Mouse (Mus musculus) neural tube, embryonic 12.5 days (tissue): ENCODE results near the gene 1700017B05Rik. TPM values are rescaled to one million over a fixed set of nuclear protein-coding genes. Genes with fewer than 3 reads are reported as not detected.
A peak's percentile ranks its signal among the peaks of the same experiment; 100 is the strongest.

ENCODE experiments used
- ATAC-seq: fragments of 200-750 bp; cut with Nextera tagmentation; 2 replicates; pipeline ENCODE4 v1.8.0; 2017; ENCODE audit warnings: low read depth, mild to moderate bottlenecking, moderate TSS enrichment, moderate library complexity; ENCODE audit not compliant: low FRiP score
- H3K27ac ChIP-seq: fragments of 300-500 bp; sonication (generic); 2 replicates; pipeline ENCODE4 v1.5.1; 2016
- H3K27me3 ChIP-seq: fragments of 300-500 bp; sonication (generic); replicated peaks from 2 replicates; pipeline ENCODE4 v1.6.1; 2016; ENCODE audit warnings: mild to moderate bottlenecking
- H3K36me3 ChIP-seq: fragments of 300-500 bp; sonication (generic); 2 replicates; pipeline ENCODE4 v1.6.1; 2016; ENCODE audit warnings: mild to moderate bottlenecking
- H3K4me1 ChIP-seq: fragments of 300-500 bp; sonication (generic); 2 replicates; pipeline ENCODE4 v1.6.1; 2016
- H3K4me2 ChIP-seq: fragments of 300-500 bp; sonication (generic); replicated peaks from 2 replicates; pipeline ENCODE4 v1.6.1; 2016; ENCODE audit warnings: mild to moderate bottlenecking
- H3K4me3 ChIP-seq: fragments of 300-500 bp; sonication (generic); 2 replicates; pipeline ENCODE4 v1.5.1; 2016
- H3K9ac ChIP-seq: fragments of 300-500 bp; sonication (generic); 2 replicates; pipeline ENCODE4 v1.6.1; 2016; ENCODE audit warnings: mild to moderate bottlenecking
- H3K9me3 ChIP-seq: fragments of 300-500 bp; sonication (generic); 2 replicates; pipeline ENCODE4 v1.6.1; 2016; ENCODE audit warnings: mild to moderate bottlenecking
- WGBS: fragments of 180-500 bp; shearing (Covaris S2); methylation state at CpG from one replicate; pipeline ENCODE4 v1.1.7; 2016; 5-methylcytosine and 5-hydroxymethylcytosine counted together
- polyA plus RNA-seq: library from polyadenylated mRNA; unstranded; fragments of >200 nt; fragmentation: Nextera tagmentation; extraction: Ambion mirVana; gene quantifications from 2 replicates; pipeline ENCODE4 v1.2.1, GENCODE M21; 2016

1700017B05Rik gene
- polyA plus RNA-seq, 1 experiment from 2014 or later = 8.8 TPM

DNA sequence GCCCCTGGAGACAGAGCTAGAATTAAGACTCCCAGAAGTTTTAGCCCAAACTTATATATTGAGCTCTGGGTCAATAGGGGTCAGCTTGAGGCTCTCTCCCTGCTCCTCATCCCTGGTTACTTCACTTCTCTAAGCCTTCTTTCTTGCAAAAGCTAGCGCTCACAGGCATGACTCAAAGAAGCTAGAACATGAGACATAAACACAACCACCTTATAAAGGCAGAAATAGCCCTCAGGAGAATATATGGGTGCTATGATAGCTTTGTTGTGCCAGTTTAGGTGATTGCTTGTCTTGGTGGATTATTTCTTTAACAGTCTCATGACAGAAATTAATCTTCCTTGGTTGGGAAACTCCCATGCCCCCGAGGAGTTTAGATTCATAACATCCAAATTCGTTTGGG is 32.5 kb upstream of the 1700017B05Rik start:
- Histone ChIP-seq H3K4me1 (0 out of 2 replicates have a peak, but pooled peaks cover 4% of the 10 kb centered on the region), H3K9me3 (no peaks in the 10 kb centered on the region), H3K36me3 (no peaks in the 10 kb centered on the region), H3K27ac (no peak overlapping the region), H3K4me3 (no peak overlapping the region), H3K27me3 (no peaks in the 10 kb centered on the region), H3K4me2 (no peak overlapping the region), H3K9ac (no peak overlapping the region)
- 86% methylated on average over 3 of the region's 3 CpGs for WGBS
- no peak for ATAC-seq

- no peak for ATAC-seq
- Histone ChIP-seq H3K4me1 (no peaks in the 10 kb centered on the region), H3K27ac (no peak overlapping the region), H3K4me2 (no peak overlapping the region), H3K9ac (no peak overlapping the region), H3K27me3 (no peaks in the 10 kb centered on the region), H3K36me3 (no peaks in the 10 kb centered on the region), H3K4me3 (no peak overlapping the region), H3K9me3 (no peaks in the 10 kb centered on the region)
- 85% methylated on average over 6 of the region's 6 CpGs for WGBS
These were observed 24.8 kb upstream of the 1700017B05Rik start for GRCm38 (mm10) chr9:57287183-57287582.

- WGBS = 54% methylated on average over 4 of the region's 4 CpGs
- no peak overlapping the region for H3K9ac ChIP-seq
- no peaks in the 10 kb centered on the region for H3K27me3 ChIP-seq
- no peak for ATAC-seq
- no peak overlapping the region for H3K4me2 ChIP-seq
- H3K27ac ChIP-seq = no peak overlapping the region
- H3K4me1 ChIP-seq = peaks cover 10% of the 10 kb centered on the region; the same call in 1 of the 2 replicates
- no peaks in the 10 kb centered on the region for H3K9me3 ChIP-seq
- H3K4me3 ChIP-seq = no peak overlapping the region
- H3K36me3 ChIP-seq = no peaks in the 10 kb centered on the region
These were observed 20.9 kb upstream of the 1700017B05Rik start for GRCm38 (mm10) chr9:57283311-57283710.

GRCm38 (mm10) chr9:57282686-57283085 is 20.3 kb upstream of the 1700017B05Rik start:
- H3K9me3 ChIP-seq = no peaks in the 10 kb centered on the region
- no peak for ATAC-seq
- H3K27ac ChIP-seq = no peak overlapping the region
- no peaks in the 10 kb centered on the region for H3K36me3 ChIP-seq
- no peak overlapping the region for H3K4me3 ChIP-seq
- WGBS = 80% methylated on average over 3 of the region's 3 CpGs
- H3K9ac ChIP-seq = no peak overlapping the region
- no peaks in the 10 kb centered on the region for H3K27me3 ChIP-seq
- H3K4me2 ChIP-seq = no peak overlapping the region
- H3K4me1 ChIP-seq = peaks cover 10% of the 10 kb centered on the region; the same call in 1 of the 2 replicates

- H3K4me1 ChIP-seq = peaks cover 10% of the 10 kb centered on the region; the same call in 1 of the 2 replicates
- no peak overlapping the region for H3K27ac ChIP-seq
- 11% methylated on average over 20 of the region's 20 CpGs for WGBS
- peak overlapping the region; percentile 53 for H3K4me2 ChIP-seq
- peak overlapping the region; percentile 45; the same call in 1 of the 2 replicates for H3K9ac ChIP-seq
- H3K36me3 ChIP-seq = no peaks in the 10 kb centered on the region
- ATAC-seq = peak; percentile 33; the same call in 1 of the 2 replicates
- H3K4me3 ChIP-seq = no peak overlapping the region
- no peaks in the 10 kb centered on the region for H3K27me3 ChIP-seq
- H3K9me3 ChIP-seq = no peaks in the 10 kb centered on the region
These were observed 19.1 kb upstream of the 1700017B05Rik start for GRCm38 (mm10) chr9:57281549-57281948.

GRCm38 (mm10) chr9:57279441-57279840 is 17.0 kb upstream of the 1700017B05Rik start:
- H3K4me1 ChIP-seq = peaks cover 10% of the 10 kb centered on the region; the same call in 1 of the 2 replicates
- no peak overlapping the region for H3K9ac ChIP-seq
- no peak overlapping the region for H3K4me3 ChIP-seq
- H3K27me3 ChIP-seq = no peaks in the 10 kb centered on the region
- no peaks in the 10 kb centered on the region for H3K9me3 ChIP-seq
- no peak overlapping the region for H3K27ac ChIP-seq
- no peak overlapping the region for H3K4me2 ChIP-seq
- no peak for ATAC-seq
- WGBS = 70% methylated on average over 4 of the region's 4 CpGs
- H3K36me3 ChIP-seq = no peaks in the 10 kb centered on the region

DNA sequence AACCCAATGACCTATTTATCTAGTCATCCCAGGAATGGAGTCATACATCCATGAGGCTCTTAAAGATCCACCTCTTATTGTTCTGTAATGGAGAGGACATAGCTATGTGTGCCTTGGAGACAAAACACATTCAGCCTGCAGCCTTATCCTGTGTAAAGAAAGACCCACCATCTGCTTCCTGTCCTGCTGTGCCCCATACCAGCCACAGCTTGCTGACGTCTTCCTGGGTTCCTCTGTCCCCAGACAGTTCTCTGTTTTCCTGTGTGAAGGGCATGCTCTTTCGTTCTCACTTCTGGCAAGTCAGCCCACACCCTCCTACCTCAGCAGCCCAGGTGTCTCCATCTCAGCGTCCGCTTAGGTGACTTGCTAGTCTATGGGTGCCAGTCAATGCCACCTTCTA is 15.9 kb upstream of the 1700017B05Rik start:
- WGBS = 59% methylated on average over 4 of the region's 4 CpGs
- Histone ChIP-seq H3K27ac (no peak overlapping the region), H3K27me3 (no peaks in the 10 kb centered on the region), H3K36me3 (no peaks in the 10 kb centered on the region), H3K4me1 (peaks cover 10% of the 10 kb centered on the region; the same call in 1 of the 2 replicates), H3K9me3 (no peaks in the 10 kb centered on the region), H3K9ac (no peak overlapping the region), H3K4me2 (no peak overlapping the region), H3K4me3 (no peak overlapping the region)
- no peak for ATAC-seq

DNA sequence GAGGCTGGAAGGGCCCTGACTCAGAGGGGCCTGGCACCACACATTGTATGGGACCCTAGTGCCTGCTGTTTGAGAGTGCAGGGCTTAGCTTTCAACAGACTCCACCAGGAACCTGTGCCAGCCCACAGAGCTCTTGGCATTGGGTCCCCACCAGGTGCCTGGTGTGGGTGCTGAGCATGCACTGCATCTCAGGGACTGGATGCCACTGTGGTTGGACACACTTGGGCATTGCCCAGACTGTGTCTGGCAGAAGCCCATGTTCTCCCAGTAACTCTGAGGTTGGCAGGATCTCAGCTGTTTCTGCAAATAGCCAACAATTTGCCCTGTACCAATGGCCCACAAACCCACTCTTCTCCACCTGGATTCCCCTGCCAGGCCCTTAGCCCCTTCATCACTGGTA is 13.9 kb upstream of the 1700017B05Rik start:
- no peak for ATAC-seq
- Histone ChIP-seq H3K27me3 (no peaks in the 10 kb centered on the region), H3K9ac (no peak overlapping the region), H3K4me1 (peaks cover 3% of the 10 kb centered on the region; the same call in 1 of the 2 replicates), H3K36me3 (no peaks in the 10 kb centered on the region), H3K4me2 (no peak overlapping the region), H3K9me3 (no peaks in the 10 kb centered on the region), H3K27ac (no peak overlapping the region), H3K4me3 (no peak overlapping the region)

GRCm38 (mm10) chr9:57273805-57274494 is 11.5 kb upstream of the 1700017B05Rik start:
- no peaks in the 10 kb centered on the region for H3K9me3 ChIP-seq
- H3K27me3 ChIP-seq = no peaks in the 10 kb centered on the region
- 27% methylated on average over 6 of the region's 6 CpGs for WGBS
- no peak overlapping the region for H3K4me2 ChIP-seq
- no peak for ATAC-seq
- H3K36me3 ChIP-seq = no peaks in the 10 kb centered on the region
- H3K27ac ChIP-seq = no peak overlapping the region
- no peak overlapping the region for H3K4me3 ChIP-seq
- H3K4me1 ChIP-seq = no peaks in the 10 kb centered on the region; the same call in 1 of the 2 replicates
- H3K9ac ChIP-seq = no peak overlapping the region

GRCm38 (mm10) chr9:57272902-57273804 is 10.7 kb upstream of the 1700017B05Rik start:
- ATAC-seq = no peak
- H3K9me3 ChIP-seq = no peaks in the 10 kb centered on the region
- no peak overlapping the region for H3K27ac ChIP-seq
- no peak overlapping the region for H3K4me3 ChIP-seq
- no peak overlapping the region for H3K9ac ChIP-seq
- H3K4me2 ChIP-seq = no peak overlapping the region
- H3K27me3 ChIP-seq = no peaks in the 10 kb centered on the region
- no peaks in the 10 kb centered on the region for H3K36me3 ChIP-seq
- H3K4me1 ChIP-seq = no peaks in the 10 kb centered on the region; the same call in 1 of the 2 replicates
- 61% methylated on average over 8 of the region's 8 CpGs for WGBS

DNA sequence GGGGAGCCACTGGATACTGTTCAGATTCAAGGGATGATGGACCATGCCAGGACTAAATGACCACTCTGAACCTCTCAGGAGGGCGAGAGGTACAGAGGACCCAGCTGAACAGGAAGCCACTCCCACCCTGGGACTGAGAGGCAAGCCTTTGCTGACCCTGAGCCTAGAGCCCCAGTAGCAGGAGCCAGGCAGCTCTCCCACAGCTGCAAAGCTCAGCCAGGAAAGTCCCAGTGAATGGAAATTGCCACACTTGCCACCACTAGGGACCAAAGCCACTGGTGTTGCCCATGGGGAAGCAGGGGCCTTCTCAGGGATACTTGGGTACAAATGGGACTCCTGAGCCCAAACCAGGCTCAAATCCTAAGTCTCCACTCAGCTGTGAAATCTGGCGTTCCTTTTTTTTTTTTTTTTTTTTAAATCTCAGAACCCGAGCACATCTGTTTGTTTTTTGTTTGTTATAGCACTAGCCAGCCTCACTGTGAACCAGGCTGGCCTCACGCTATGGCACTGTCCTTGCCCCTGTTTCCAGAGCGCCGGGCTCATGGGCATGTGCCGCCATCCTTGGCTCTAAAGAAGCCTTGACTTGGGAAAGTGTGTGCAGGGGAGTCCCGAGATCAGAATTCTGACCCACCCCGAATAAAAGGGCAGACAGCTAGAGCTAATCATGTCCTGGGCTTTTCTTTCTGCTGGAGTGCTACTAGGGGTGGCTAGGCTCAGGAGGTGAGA is 9.6 kb upstream of the 1700017B05Rik start:
- WGBS = 52% methylated on average over 8 of the region's 9 CpGs
- Histone ChIP-seq H3K4me1 (peaks cover 6% of the 10 kb centered on the region), H3K9me3 (no peaks in the 10 kb centered on the region), H3K27me3 (no peaks in the 10 kb centered on the region), H3K9ac (no peak overlapping the region), H3K36me3 (no peaks in the 10 kb centered on the region), H3K4me2 (no peak overlapping the region), H3K4me3 (no peak overlapping the region), H3K27ac (no peak overlapping the region)
- no peak for ATAC-seq

GRCm38 (mm10) chr9:57271081-57271480 is 8.7 kb upstream of the 1700017B05Rik start:
- Histone ChIP-seq H3K9ac (no peak overlapping the region), H3K9me3 (no peaks in the 10 kb centered on the region), H3K4me1 (peaks cover 7% of the 10 kb centered on the region), H3K27me3 (no peaks in the 10 kb centered on the region), H3K4me3 (no peak overlapping the region), H3K27ac (no peak overlapping the region), H3K36me3 (no peaks in the 10 kb centered on the region), H3K4me2 (no peak overlapping the region)
- ATAC-seq = no peak
- WGBS = 21% methylated on average over 1 of the region's 1 CpGs
